Mouse (Mus musculus) retina, postnatal 7 days (tissue): ENCODE results near the gene Ncam1.
A peak's percentile ranks its signal among the peaks of the same experiment; 100 is the strongest.

Experiments used
- DNase-seq: peaks from one replicate; pipeline ENCODE4 v3.0.0-alpha.2; 2012; ENCODE audit warnings: low read depth, low spot score

Ncam1 gene

GRCm38 (mm10) chr9:49798806-49799205 lies at the start of gene Ncam1:
TSS of gene Ncam1 (minus strand) at chr9:49798925.
- peak; percentile 96 for DNase-seq

- no peak for DNase-seq
Measured at GRCm38 (mm10) chr9:49834013-49834412, 35.3 kb upstream of the Ncam1 start.

GRCm38 (mm10) chr9:49827671-49828070 lies 28.9 kb upstream of the Ncam1 start:
- DNase-seq, result no peak

- no peak for DNase-seq
Measured at GRCm38 (mm10) chr9:49816115-49816650, 17.5 kb upstream of the Ncam1 start.

- no peak for DNase-seq
Measured at GRCm38 (mm10) chr9:49814442-49814841, 15.7 kb upstream of the Ncam1 start.

- DNase-seq, result no peak
Measured at GRCm38 (mm10) chr9:49803222-49803621, 4.5 kb upstream of the Ncam1 start.

GRCm38 (mm10) chr9:49797821-49798571 lies 729 bp downstream of the Ncam1 start:
- DNase-seq, result peak; percentile 46

GRCm38 (mm10) chr9:49797508-49797820 lies 1.3 kb downstream of the Ncam1 start:
- no peak for DNase-seq

- peak; percentile 58 for DNase-seq
Measured at GRCm38 (mm10) chr9:49796618-49797507, 1.9 kb downstream of the Ncam1 start.

- DNase-seq, result no peak
Measured at GRCm38 (mm10) chr9:49795881-49796280, 2.8 kb downstream of the Ncam1 start.

- no peak for DNase-seq
Measured at GRCm38 (mm10) chr9:49793987-49794550, 4.7 kb downstream of the Ncam1 start.

- no peak for DNase-seq
Measured at GRCm38 (mm10) chr9:49793241-49793640, 5.5 kb downstream of the Ncam1 start.

GRCm38 (mm10) chr9:49792646-49793045 lies 6.1 kb downstream of the Ncam1 start:
- DNase-seq, result no peak

- DNase-seq, result no peak
Measured at GRCm38 (mm10) chr9:49781016-49781772, 17.5 kb downstream of the Ncam1 start.

GRCm38 (mm10) chr9:49777015-49777637 lies 21.6 kb downstream of the Ncam1 start:
- DNase-seq, result no peak

- no peak for DNase-seq
Measured at GRCm38 (mm10) chr9:49766634-49767033, 32.1 kb downstream of the Ncam1 start.

- no peak for DNase-seq
Measured at GRCm38 (mm10) chr9:49760571-49760970, 38.2 kb downstream of the Ncam1 start.

GRCm38 (mm10) chr9:49758436-49758835 lies 40.3 kb downstream of the Ncam1 start:
- no peak for DNase-seq

- DNase-seq, result no peak
Measured at GRCm38 (mm10) chr9:49757986-49758385, 40.7 kb downstream of the Ncam1 start.

- no peak for DNase-seq
Measured at GRCm38 (mm10) chr9:49757582-49757981, 41.1 kb downstream of the Ncam1 start.

- DNase-seq, result no peak
Measured at GRCm38 (mm10) chr9:49756725-49757124, 42.0 kb downstream of the Ncam1 start.
